In genomic region chr3:89784991-89785753, GRCm38 (mm10) we compare ENCODE assay signal across 8 mouse cellular contexts. TPM values are rescaled to one million over a fixed set of nuclear protein-coding genes. Genes with fewer than 3 reads are reported as not detected.
DNase-seq lines count a peak whose midpoint lies in the region; ATAC-seq and TF ChIP-seq lines count a peak whose summit lies in the region.

No protein-coding gene starts in this region.

- peaks cover 40% of the 10 kb centered on the region for H3K36me3 ChIP-seq in forebrain, embryonic 10.5 days (replicated peaks)
- peaks cover 36% of the 10 kb centered on the region for H3K36me3 ChIP-seq in forebrain, embryonic 15.5 days
- H3K36me3 ChIP-seq in forebrain, postnatal 0 days (ENCODE audit: insufficient read depth) = peaks cover 38% of the 10 kb centered on the region

- no peak overlapping the region for H3K9ac ChIP-seq in forebrain, embryonic 15.5 days (replicated peaks)
- no peak overlapping the region for H3K9ac ChIP-seq in forebrain, postnatal 0 days

- H3K27me3 ChIP-seq in forebrain, embryonic 10.5 days (ENCODE audit: poor library complexity, severe bottlenecking) = no peaks in the 10 kb centered on the region; the same call in none of the 2 replicates
- no peaks in the 10 kb centered on the region for H3K27me3 ChIP-seq in forebrain, embryonic 15.5 days
- H3K27me3 ChIP-seq in forebrain, postnatal 0 days (ENCODE audit: insufficient read depth, low read length) = no peaks in the 10 kb centered on the region

- no peak for ATAC-seq in forebrain, embryonic 15.5 days (replicated peaks)
- peak; percentile 64; the same call in 1 of the 2 replicates for ATAC-seq in forebrain, postnatal 0 days

- WGBS in forebrain, embryonic 10.5 days = 26% methylated on average over 11 of the region's 11 CpGs
- 22% methylated on average over 11 of the region's 11 CpGs for WGBS in forebrain, embryonic 15.5 days
- WGBS in forebrain, postnatal 0 days = 18% methylated on average over 11 of the region's 11 CpGs

- peak overlapping the region; percentile 32; the same call in 1 of the 2 replicates for H3K27ac ChIP-seq in forebrain, embryonic 10.5 days
- no peak overlapping the region for H3K27ac ChIP-seq in forebrain, embryonic 15.5 days (replicated peaks)
- H3K27ac ChIP-seq in forebrain, postnatal 0 days (ENCODE audit: low read depth, low read length) = no peak overlapping the region

- H3K4me2 ChIP-seq in forebrain, embryonic 15.5 days (replicated peaks) = no peak overlapping the region
- no peak overlapping the region for H3K4me2 ChIP-seq in forebrain, postnatal 0 days (ENCODE audit: low read depth)

- intact Hi-C loops in heart, postnatal 36 days (cut with DNase I) = loop anchor here (1.0 to 5.0 kb wide), 3 partner anchors 32 to 177 kb away; partner anchors contain the start of gene Atp8b2

- H3K4me3 ChIP-seq in forebrain, embryonic 10.5 days = no peak overlapping the region
- H3K4me3 ChIP-seq in forebrain, embryonic 15.5 days = no peak overlapping the region
- H3K4me3 ChIP-seq in forebrain, postnatal 0 days (ENCODE audit: low read depth, low read length) = no peak overlapping the region

- peaks cover 23% of the 10 kb centered on the region for H3K4me1 ChIP-seq in forebrain, embryonic 10.5 days
- peaks cover 5% of the 10 kb centered on the region; the same call in 1 of the 2 replicates for H3K4me1 ChIP-seq in forebrain, embryonic 15.5 days
- H3K4me1 ChIP-seq in forebrain, postnatal 0 days (ENCODE audit: insufficient read depth) = no peaks in the 10 kb centered on the region

- no peaks in the 10 kb centered on the region for H3K9me3 ChIP-seq in forebrain, embryonic 10.5 days
- no peaks in the 10 kb centered on the region for H3K9me3 ChIP-seq in forebrain, embryonic 15.5 days
- H3K9me3 ChIP-seq in forebrain, postnatal 0 days (ENCODE audit: low read length) = no peaks in the 10 kb centered on the region

- DNase-seq in forebrain, embryonic 10.5 days (ENCODE audit: extremely low spot score, low spot score) = peak; percentile 42
- peak; percentile 62 for DNase-seq in cerebellum, adult 11 months
- peak; percentile 59 for DNase-seq in forebrain, postnatal 0 days
- DNase-seq in heart, postnatal 36 days = peak; percentile 86 to 87
- peak; percentile 83 to 85 for DNase-seq in layer of hippocampus, postnatal 10 days (ENCODE audit: low spot score in 2 of 2)
- DNase-seq in lung, postnatal 25 days (ENCODE audit: low spot score) = peak; percentile 84
- peak; percentile 76 to 80 for DNase-seq in right cerebral cortex, postnatal 10 days (ENCODE audit: low spot score in 2 of 2)

- TF ChIP-seq CTCF in forebrain, postnatal 0 days (IDR thresholded peaks at IDR 0.05; ENCODE audit: low read depth) = peak; percentile 76

RNA-seq across cellular contexts. Expression of gene Ube2q1, which starts 11.8 kb away (rescaled TPM):
- 11.8 and 12.7 TPM in 2 replicates for polyA plus RNA-seq in forebrain, embryonic 10.5 days (2016; fragmentation: Nextera tagmentation; extraction: Ambion mirVana)
- 13.3 and 13.4 TPM in 2 replicates for polyA plus RNA-seq in forebrain, embryonic 15.5 days (2015; fragmentation: Nextera tagmentation; extraction: Ambion mirVana)
- total RNA-seq in forebrain, postnatal 0 days (2014; rRNA removed) = 68.9 and 71.9 TPM in 2 replicates
- polyA plus RNA-seq in forebrain, postnatal 0 days (2015; fragmentation: Nextera tagmentation; extraction: Ambion mirVana) = 9.5 and 9.9 TPM in 2 replicates
- 10 to 100 TPM; 24.4 to 26.9 TPM for total RNA-seq in heart, postnatal 36 days (2021)
- total RNA-seq in layer of hippocampus, postnatal 10 days (2021) = 10 to 100 TPM; 78.9 to 80.0 TPM

RNA-seq across cellular contexts. Expression of gene Chrnb2, which starts 20.7 kb away (rescaled TPM):
- 2.4 and 3.8 TPM in 2 replicates for polyA plus RNA-seq in forebrain, embryonic 10.5 days (2016; fragmentation: Nextera tagmentation; extraction: Ambion mirVana)
- 25.9 and 26.8 TPM in 2 replicates for polyA plus RNA-seq in forebrain, embryonic 15.5 days (2015; fragmentation: Nextera tagmentation; extraction: Ambion mirVana)
- 32.8 and 41.9 TPM in 2 replicates for total RNA-seq in forebrain, postnatal 0 days (2014; rRNA removed)
- 14.5 and 17.3 TPM in 2 replicates for polyA plus RNA-seq in forebrain, postnatal 0 days (2015; fragmentation: Nextera tagmentation; extraction: Ambion mirVana)
- total RNA-seq in heart, postnatal 36 days (2021) = under 1 TPM; 0.08 to 0.19 TPM
- total RNA-seq in layer of hippocampus, postnatal 10 days (2021) = 10 to 100 TPM; 26.3 to 26.4 TPM

RNA-seq across cellular contexts. Expression of gene She, which starts 46.0 kb away (rescaled TPM):
- 2.3 TPM in 2 replicates for polyA plus RNA-seq in forebrain, embryonic 10.5 days (2016; fragmentation: Nextera tagmentation; extraction: Ambion mirVana)
- 1.1 and 1.3 TPM in 2 replicates for polyA plus RNA-seq in forebrain, embryonic 15.5 days (2015; fragmentation: Nextera tagmentation; extraction: Ambion mirVana)
- 1.8 and 2.1 TPM in 2 replicates for total RNA-seq in forebrain, postnatal 0 days (2014; rRNA removed)
- polyA plus RNA-seq in forebrain, postnatal 0 days (2015; fragmentation: Nextera tagmentation; extraction: Ambion mirVana) = 0.65 and 0.86 TPM in 2 replicates
- total RNA-seq in heart, postnatal 36 days (2021) = 10 to 100 TPM; 13.2 to 15.0 TPM
- total RNA-seq in layer of hippocampus, postnatal 10 days (2021) = 1 to 10 TPM; 4.0 to 4.2 TPM

Comparison
In these comparisons a context has a peak if more than half of its experiments do, and no peak if none do; other contexts are left out.
1. RNA of gene Chrnb2, which starts 20.7 kb away (total RNA-seq): 32.8 to 41.9 TPM in forebrain, postnatal 0 days and 26.3 to 26.4 TPM in layer of hippocampus, postnatal 10 days; 0.08 to 0.19 TPM in heart, postnatal 36 days; every median in the first group is over 10 times any median in the second.
2. Peak in every context shown above with its lines, with median percentiles within 50 percentile points of each other: DNase-seq.